Mouse (Mus musculus): Measurements from ENCODE around the gene Bcas3. TPM values are rescaled to one million over a fixed set of nuclear protein-coding genes. Genes with fewer than 3 reads are reported as not detected.

Bcas3 gene
- polyA plus RNA-seq, 1 experiment from 2014 or later: 28.0 TPM

DNA sequence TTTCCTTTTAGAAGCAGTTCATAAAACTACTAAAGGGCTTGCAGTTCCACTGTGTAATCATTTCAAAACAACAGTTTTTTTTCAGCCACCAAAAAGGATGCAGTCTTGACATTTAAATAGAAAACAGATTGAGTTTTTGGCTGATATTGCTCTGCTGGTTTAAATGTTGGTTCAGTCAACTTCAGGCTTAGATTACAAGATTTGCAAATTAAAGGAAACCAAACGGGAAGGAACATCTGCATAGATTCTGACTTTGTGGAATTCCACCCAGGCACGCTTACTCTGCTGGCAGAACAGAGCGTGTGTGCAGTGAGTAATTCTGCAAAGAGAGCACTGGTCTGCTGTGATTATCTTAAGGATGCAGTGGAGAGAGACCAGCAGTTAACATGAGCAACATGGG, 75.3 kb downstream of the Bcas3 start:
- no peak overlapping the region for H3K4me3 ChIP-seq (ENCODE audit: low read depth, low read length)
- no peaks in the 10 kb centered on the region for H3K9me3 ChIP-seq (ENCODE audit: control insufficient read depth, low read length)
- ATAC-seq (ENCODE audit: low read depth): peak; percentile 89
- H3K27me3 ChIP-seq (replicated peaks; ENCODE audit: control insufficient read depth, insufficient read depth, low read length): no peaks in the 10 kb centered on the region
- peak overlapping the region; percentile 77 for H3K27ac ChIP-seq (replicated peaks; ENCODE audit: low read depth, low read length)
- DNase-seq (ENCODE audit: low spot score): peak; percentile 94
- peaks cover 39% of the 10 kb centered on the region for H3K4me1 ChIP-seq (ENCODE audit: control insufficient read depth, insufficient read depth, low read length)
- no peaks in the 10 kb centered on the region for H3K36me3 ChIP-seq (ENCODE audit: control insufficient read depth, insufficient read depth, low read length)
- H3K4me2 ChIP-seq (ENCODE audit: low read depth, low read length): peak overlapping the region; percentile 35
- no peak overlapping the region for H3K9ac ChIP-seq (ENCODE audit: low read depth, low read length)
- WGBS: 22% methylated on average over 3 of the region's 3 CpGs

DNA sequence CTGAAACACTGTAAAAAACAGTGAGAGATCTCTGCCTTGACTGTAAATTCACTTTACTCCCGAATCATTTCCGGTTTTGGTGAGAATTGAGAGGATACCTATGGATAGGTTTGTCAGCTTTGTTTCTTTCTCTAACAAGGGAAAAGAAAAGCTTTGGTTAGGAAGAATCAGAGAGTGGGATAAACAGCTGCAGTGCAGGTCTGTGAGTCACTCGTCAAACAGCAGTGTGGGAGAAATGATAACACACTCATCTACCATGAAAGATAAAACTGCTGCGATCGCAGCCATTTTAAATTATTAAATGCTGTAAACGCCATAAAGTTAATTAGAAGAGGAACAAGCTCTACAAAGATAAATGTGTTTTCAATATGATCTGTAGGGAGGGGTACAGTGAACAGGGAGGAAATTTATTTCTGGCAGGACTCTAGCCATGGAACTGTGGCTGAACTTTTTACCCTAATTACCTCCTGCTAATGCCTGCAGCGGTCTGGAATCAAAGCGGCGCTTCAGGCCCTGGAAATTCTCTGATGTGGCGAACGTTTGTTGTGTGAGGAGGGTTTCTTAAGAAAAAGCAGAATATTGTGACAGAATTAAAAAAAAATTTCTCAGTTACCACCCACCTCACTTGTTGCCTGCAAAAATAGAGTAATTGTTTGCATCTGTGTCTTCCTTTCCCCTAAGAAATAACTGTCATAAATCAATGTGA, 77.9 kb downstream of the Bcas3 start:
- H3K4me1 ChIP-seq (ENCODE audit: control insufficient read depth, insufficient read depth, low read length): peaks cover 39% of the 10 kb centered on the region
- ATAC-seq (ENCODE audit: low read depth): peak; percentile 73
- H3K36me3 ChIP-seq (ENCODE audit: control insufficient read depth, insufficient read depth, low read length): no peaks in the 10 kb centered on the region
- no peaks in the 10 kb centered on the region for H3K9me3 ChIP-seq (ENCODE audit: control insufficient read depth, low read length)
- H3K9ac ChIP-seq (ENCODE audit: low read depth, low read length): no peak overlapping the region
- no peak overlapping the region for H3K4me3 ChIP-seq (ENCODE audit: low read depth, low read length)
- peak overlapping the region; percentile 16; the same call in 1 of the 2 replicates for H3K4me2 ChIP-seq (ENCODE audit: low read depth, low read length)
- peak overlapping the region; percentile 79 for H3K27ac ChIP-seq (replicated peaks; ENCODE audit: low read depth, low read length)
- peak; percentile 88 for DNase-seq (ENCODE audit: low spot score)
- H3K27me3 ChIP-seq (replicated peaks; ENCODE audit: control insufficient read depth, insufficient read depth, low read length): no peaks in the 10 kb centered on the region
- WGBS: 30% methylated on average over 11 of the region's 11 CpGs

DNA sequence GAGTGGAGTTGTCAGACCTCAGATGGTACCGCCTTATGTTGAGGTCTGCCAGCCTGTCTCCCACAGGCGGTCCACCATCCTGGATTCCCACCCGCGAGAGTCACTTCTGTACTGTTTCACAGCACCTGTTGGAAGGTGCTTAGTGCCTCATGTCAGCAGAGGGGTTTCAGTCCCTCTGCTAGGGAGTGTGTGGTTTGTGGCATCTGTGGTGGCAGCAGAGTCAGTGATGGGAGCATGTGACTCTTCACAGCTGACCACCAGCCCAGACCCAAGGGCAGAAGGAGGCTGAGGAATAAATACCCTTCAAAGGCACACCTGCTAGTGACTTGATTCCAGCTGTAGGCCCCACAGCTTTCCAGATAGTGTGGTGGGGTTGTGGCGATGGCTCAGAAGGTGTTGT, 94.4 kb downstream of the Bcas3 start:
- Histone ChIP-seq H3K4me2 (ENCODE audit: low read depth, low read length) (no peak overlapping the region), H3K27ac (replicated peaks; ENCODE audit: low read depth, low read length) (no peak overlapping the region), H3K27me3 (replicated peaks; ENCODE audit: control insufficient read depth, insufficient read depth, low read length) (no peaks in the 10 kb centered on the region), H3K4me3 (ENCODE audit: low read depth, low read length) (no peak overlapping the region), H3K4me1 (ENCODE audit: control insufficient read depth, insufficient read depth, low read length) (no peaks in the 10 kb centered on the region), H3K36me3 (ENCODE audit: control insufficient read depth, insufficient read depth, low read length) (no peaks in the 10 kb centered on the region), H3K9ac (ENCODE audit: low read depth, low read length) (no peak overlapping the region), H3K9me3 (ENCODE audit: control insufficient read depth, low read length) (no peaks in the 10 kb centered on the region)
- no peak for DNase-seq (ENCODE audit: low spot score)
- no peak for ATAC-seq (ENCODE audit: low read depth)
- WGBS: 86% methylated on average over 5 of the region's 5 CpGs

GRCm38 (mm10) chr11:85453598-85454304, 100.8 kb downstream of the Bcas3 start:
- H3K27me3 ChIP-seq (replicated peaks; ENCODE audit: control insufficient read depth, insufficient read depth, low read length): no peaks in the 10 kb centered on the region
- H3K4me1 ChIP-seq (ENCODE audit: control insufficient read depth, insufficient read depth, low read length): no peaks in the 10 kb centered on the region
- ATAC-seq (ENCODE audit: low read depth) (no peak), DNase-seq (ENCODE audit: low spot score) (no peak)
- no peak overlapping the region for H3K9ac ChIP-seq (ENCODE audit: low read depth, low read length)
- H3K27ac ChIP-seq (replicated peaks; ENCODE audit: low read depth, low read length): no peak overlapping the region
- H3K4me2 ChIP-seq (ENCODE audit: low read depth, low read length): no peak overlapping the region
- no peaks in the 10 kb centered on the region for H3K36me3 ChIP-seq (ENCODE audit: control insufficient read depth, insufficient read depth, low read length)
- 70% methylated on average over 8 of the region's 8 CpGs for WGBS
- no peak overlapping the region for H3K4me3 ChIP-seq (ENCODE audit: low read depth, low read length)
- no peaks in the 10 kb centered on the region for H3K9me3 ChIP-seq (ENCODE audit: control insufficient read depth, low read length)

DNA sequence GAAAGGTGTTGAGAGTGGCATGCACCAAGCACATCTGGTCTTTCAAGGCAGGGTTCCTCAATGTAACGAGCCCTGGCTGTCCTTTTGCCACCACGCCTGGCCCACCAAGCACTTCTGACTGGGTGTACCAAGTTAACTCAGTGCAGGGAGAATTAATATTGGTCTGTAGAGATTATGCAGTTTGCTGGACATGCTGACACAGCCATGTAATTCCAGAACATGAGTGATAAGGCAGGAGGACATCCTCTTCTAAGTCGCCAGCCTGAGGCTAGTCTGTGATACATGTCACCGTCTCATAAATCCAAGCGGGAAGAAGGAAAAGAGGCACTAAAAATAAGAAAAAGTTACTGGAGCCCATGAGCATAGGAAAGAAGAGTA, 101.3 kb downstream of the Bcas3 start:
- no peaks in the 10 kb centered on the region for H3K9me3 ChIP-seq (ENCODE audit: control insufficient read depth, low read length)
- H3K9ac ChIP-seq (ENCODE audit: low read depth, low read length): no peak overlapping the region
- DNase-seq (ENCODE audit: low spot score) (no peak), ATAC-seq (ENCODE audit: low read depth) (no peak)
- H3K36me3 ChIP-seq (ENCODE audit: control insufficient read depth, insufficient read depth, low read length): no peaks in the 10 kb centered on the region
- H3K27ac ChIP-seq (replicated peaks; ENCODE audit: low read depth, low read length): no peak overlapping the region
- WGBS: 85% methylated on average over 5 of the region's 5 CpGs
- no peak overlapping the region for H3K4me2 ChIP-seq (ENCODE audit: low read depth, low read length)
- H3K27me3 ChIP-seq (replicated peaks; ENCODE audit: control insufficient read depth, insufficient read depth, low read length): no peaks in the 10 kb centered on the region
- H3K4me1 ChIP-seq (ENCODE audit: control insufficient read depth, insufficient read depth, low read length): no peaks in the 10 kb centered on the region
- no peak overlapping the region for H3K4me3 ChIP-seq (ENCODE audit: low read depth, low read length)

DNA sequence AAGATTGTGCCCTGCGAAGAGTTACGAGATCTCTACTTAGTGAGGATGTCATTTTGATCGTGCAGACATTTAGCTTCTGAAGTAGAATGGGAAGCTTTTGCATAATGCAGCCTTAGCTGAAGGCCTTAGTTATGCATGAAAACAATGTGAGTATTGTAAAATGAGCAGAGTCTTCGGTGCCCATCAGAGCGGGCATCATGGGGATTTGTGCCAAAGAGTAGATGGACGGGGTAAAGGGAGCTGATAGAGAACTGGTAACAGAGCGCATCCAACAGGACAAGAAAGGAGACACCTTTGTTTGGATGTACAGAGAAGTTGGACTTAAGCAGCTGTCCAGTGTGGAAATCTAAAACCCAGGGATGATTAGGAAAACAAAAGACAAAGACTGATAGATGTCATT, 108.6 kb downstream of the Bcas3 start:
- DNase-seq (ENCODE audit: low spot score) (no peak), ATAC-seq (ENCODE audit: low read depth) (no peak)
- 0 out of 2 replicates have a peak, but pooled peaks cover 6% of the 10 kb centered on the region for H3K4me1 ChIP-seq (ENCODE audit: control insufficient read depth, insufficient read depth, low read length)
- H3K4me2 ChIP-seq (ENCODE audit: low read depth, low read length): no peak overlapping the region
- H3K36me3 ChIP-seq (ENCODE audit: control insufficient read depth, insufficient read depth, low read length): no peaks in the 10 kb centered on the region
- 67% methylated on average over 7 of the region's 7 CpGs for WGBS
- no peaks in the 10 kb centered on the region for H3K9me3 ChIP-seq (ENCODE audit: control insufficient read depth, low read length)
- H3K27ac ChIP-seq (replicated peaks; ENCODE audit: low read depth, low read length): no peak overlapping the region
- H3K27me3 ChIP-seq (replicated peaks; ENCODE audit: control insufficient read depth, insufficient read depth, low read length): no peaks in the 10 kb centered on the region
- H3K4me3 ChIP-seq (ENCODE audit: low read depth, low read length): no peak overlapping the region
- H3K9ac ChIP-seq (ENCODE audit: low read depth, low read length): no peak overlapping the region

DNA sequence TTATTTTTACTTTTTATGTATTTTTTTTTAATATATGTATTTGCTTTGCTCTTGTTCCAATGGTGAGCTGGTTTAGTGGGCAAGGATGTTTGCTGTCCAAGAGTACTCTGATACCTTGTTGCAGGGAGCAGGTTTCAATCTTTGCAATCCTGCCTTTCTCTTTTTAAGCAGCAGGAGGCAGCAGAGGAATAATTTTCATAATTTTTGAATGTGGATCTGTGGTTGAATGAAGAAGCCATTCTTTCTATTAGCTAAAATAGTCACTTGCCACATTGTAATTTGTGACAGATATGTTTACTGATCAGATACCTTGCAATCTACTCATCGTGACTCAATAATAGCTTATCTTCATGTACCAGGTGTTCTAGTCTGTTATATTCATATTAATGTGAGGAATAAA, 116.6 kb downstream of the Bcas3 start:
- 45% methylated on average over 1 of the region's 1 CpGs for WGBS
- H3K9me3 ChIP-seq (ENCODE audit: control insufficient read depth, low read length): no peaks in the 10 kb centered on the region
- DNase-seq (ENCODE audit: low spot score): no peak

DNA sequence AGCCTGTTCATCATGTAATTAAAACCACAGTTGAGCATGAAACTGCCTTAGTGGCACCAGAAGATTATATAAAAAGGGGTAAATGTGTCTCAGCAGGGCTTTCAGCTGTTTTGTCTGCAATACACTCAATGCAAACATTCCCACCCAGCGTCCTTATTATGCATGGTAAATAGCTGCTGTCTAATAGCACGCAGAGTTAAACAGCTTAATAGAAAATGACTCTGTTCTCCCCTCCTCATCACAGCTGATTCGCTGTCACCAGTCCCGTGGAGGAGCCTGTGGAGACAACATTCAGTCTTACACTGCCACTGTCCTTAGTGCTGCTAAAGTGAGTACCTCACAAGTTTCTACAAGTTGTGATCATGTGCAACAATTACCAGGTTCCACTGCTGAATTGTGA, 117.5 kb downstream of the Bcas3 start:
- Histone ChIP-seq H3K4me2 (ENCODE audit: low read depth, low read length) (no peak overlapping the region), H3K9me3 (ENCODE audit: control insufficient read depth, low read length) (no peaks in the 10 kb centered on the region), H3K4me3 (ENCODE audit: low read depth, low read length) (no peak overlapping the region), H3K27ac (replicated peaks; ENCODE audit: low read depth, low read length) (0 out of 2 replicates have a peak overlapping the region, but pooled peaks have one; percentile 10), H3K36me3 (ENCODE audit: control insufficient read depth, insufficient read depth, low read length) (no peaks in the 10 kb centered on the region), H3K27me3 (replicated peaks; ENCODE audit: control insufficient read depth, insufficient read depth, low read length) (no peaks in the 10 kb centered on the region), H3K9ac (ENCODE audit: low read depth, low read length) (no peak overlapping the region), H3K4me1 (ENCODE audit: control insufficient read depth, insufficient read depth, low read length) (peaks cover 2% of the 10 kb centered on the region; the same call in 1 of the 2 replicates)
- ATAC-seq (ENCODE audit: low read depth) (no peak), DNase-seq (ENCODE audit: low spot score) (no peak)
- WGBS: 41% methylated on average over 4 of the region's 4 CpGs

More for the DNA sequence above, 116.6 kb downstream of the Bcas3 start:
- H3K9ac ChIP-seq (ENCODE audit: low read depth, low read length): no peak overlapping the region
- no peak overlapping the region for H3K4me3 ChIP-seq (ENCODE audit: low read depth, low read length)
- no peaks in the 10 kb centered on the region for H3K27me3 ChIP-seq (replicated peaks; ENCODE audit: control insufficient read depth, insufficient read depth, low read length)
- no peak overlapping the region for H3K4me2 ChIP-seq (ENCODE audit: low read depth, low read length)
- H3K27ac ChIP-seq (replicated peaks; ENCODE audit: low read depth, low read length): no peak overlapping the region
- no peaks in the 10 kb centered on the region for H3K36me3 ChIP-seq (ENCODE audit: control insufficient read depth, insufficient read depth, low read length)
- peaks cover 2% of the 10 kb centered on the region; the same call in 1 of the 2 replicates for H3K4me1 ChIP-seq (ENCODE audit: control insufficient read depth, insufficient read depth, low read length)
- no peak for ATAC-seq (ENCODE audit: low read depth)
